Mouse (Mus musculus) neural tube, embryonic 11.5 days (tissue): ENCODE measurements around the gene Klhl22. TPM values are rescaled to one million over a fixed set of nuclear protein-coding genes. Genes with fewer than 3 reads are reported as not detected.
"Not testable (repeated sequence)": the region's sequence is repeated elsewhere in the genome, so short reads cannot be mapped to it uniquely, and the experiment has no call there.

Experiments
- ATAC-seq: fragments of 200-750 bp; cut with Nextera tagmentation; 2 replicates; pipeline ENCODE4 v1.8.0; 2017; ENCODE audit warnings: moderate number of reproducible peaks, mild to moderate bottlenecking, moderate TSS enrichment, moderate library complexity; ENCODE audit not compliant: insufficient read depth, low FRiP score, low TSS enrichment
- DNase-seq: peaks from one replicate; pipeline ENCODE4 v3.0.0-alpha.2; 2015; ENCODE audit warnings: low spot score
- H3K27ac ChIP-seq: fragments of 300-500 bp; sonication (generic); 2 replicates; pipeline ENCODE4 v1.5.1; 2014; ENCODE audit warnings: low read depth, mild to moderate bottlenecking, low read length
- H3K27me3 ChIP-seq: fragments of 300-500 bp; sonication (generic); 2 replicates; pipeline ENCODE4 v1.6.1; 2014; ENCODE audit warnings: mild to moderate bottlenecking, low read length, mixed read lengths; ENCODE audit not compliant: control insufficient read depth, insufficient read depth
- H3K36me3 ChIP-seq: fragments of 300-500 bp; sonication (generic); 2 replicates; pipeline ENCODE4 v1.6.1; 2014; ENCODE audit warnings: mild to moderate bottlenecking, low read length, moderate library complexity, mixed read lengths; ENCODE audit not compliant: control insufficient read depth, insufficient read depth
- H3K4me1 ChIP-seq: fragments of 300-500 bp; sonication (generic); 2 replicates; pipeline ENCODE4 v1.6.1; 2014; ENCODE audit warnings: low read length, mixed read lengths; ENCODE audit not compliant: control insufficient read depth, insufficient read depth
- H3K4me2 ChIP-seq: fragments of 300-500 bp; sonication (generic); 2 replicates; pipeline ENCODE4 v1.6.1; 2014; ENCODE audit warnings: low read depth, mild to moderate bottlenecking, moderate library complexity
- H3K4me3 ChIP-seq: fragments of 300-500 bp; sonication (generic); 2 replicates; pipeline ENCODE4 v1.5.1; 2014; ENCODE audit warnings: low read depth, low read length
- H3K9ac ChIP-seq: fragments of 300-500 bp; sonication (generic); 2 replicates; pipeline ENCODE4 v1.6.1; 2014; ENCODE audit warnings: mild to moderate bottlenecking, low read length
- H3K9me3 ChIP-seq: fragments of 300-500 bp; sonication (generic); 2 replicates; pipeline ENCODE4 v1.6.1; 2016; ENCODE audit warnings: low read length; ENCODE audit not compliant: control insufficient read depth
- WGBS: fragments of 180-500 bp; shearing (Covaris S2); extraction: QIAGEN DNeasy Blood & Tissue Kit; methylation state at CpG from one replicate; pipeline ENCODE4 v1.1.7; 2014; 5-methylcytosine and 5-hydroxymethylcytosine counted together
- polyA plus RNA-seq: library from polyadenylated mRNA; unstranded; fragments of >200 nt; fragmentation: Nextera tagmentation; extraction: Ambion mirVana; gene quantifications from 2 replicates; pipeline ENCODE4 v1.2.1, GENCODE M21; 2014

Gene Klhl22
- polyA plus RNA-seq, 1 experiment from 2014 or later = 62.4 TPM

GRCm38 (mm10) chr16:17729974-17730373 lies 29.4 kb upstream of the Klhl22 start:
- Histone ChIP-seq H3K27me3 (no peaks in the 10 kb centered on the region), H3K36me3 (no peaks in the 10 kb centered on the region), H3K4me2 (no peak overlapping the region), H3K4me1 (no peaks in the 10 kb centered on the region), H3K4me3 (no peak overlapping the region), H3K9me3 (no peaks in the 10 kb centered on the region), H3K27ac (no peak overlapping the region), H3K9ac (no peak overlapping the region)
- ATAC-seq (no peak), DNase-seq (no peak)

- no peak overlapping the region for H3K4me2 ChIP-seq
- H3K27ac ChIP-seq = no peak overlapping the region
- DNase-seq (no peak), ATAC-seq (no peak)
- no peaks in the 10 kb centered on the region for H3K27me3 ChIP-seq
- 43% methylated on average over 3 of the region's 3 CpGs for WGBS
- no peak overlapping the region for H3K4me3 ChIP-seq
- no peaks in the 10 kb centered on the region for H3K4me1 ChIP-seq
- no peaks in the 10 kb centered on the region for H3K36me3 ChIP-seq
- H3K9me3 ChIP-seq = no peaks in the 10 kb centered on the region
- H3K9ac ChIP-seq = no peak overlapping the region
Measured at GRCm38 (mm10) chr16:17732021-17732420, 27.4 kb upstream of the Klhl22 start.

- 76% methylated on average over 6 of the region's 6 CpGs for WGBS
- Histone ChIP-seq H3K4me3 (no peak overlapping the region), H3K4me2 (no peak overlapping the region), H3K27me3 (no peaks in the 10 kb centered on the region), H3K9me3 (no peaks in the 10 kb centered on the region), H3K27ac (no peak overlapping the region), H3K9ac (no peak overlapping the region), H3K36me3 (no peaks in the 10 kb centered on the region), H3K4me1 (no peaks in the 10 kb centered on the region)
- no peak for DNase-seq
- no peak for ATAC-seq
Measured at GRCm38 (mm10) chr16:17732431-17732830, 27.0 kb upstream of the Klhl22 start.

- Histone ChIP-seq H3K9ac (no peak within 1 kb of the TSS), H3K27me3 (no peaks in the 10 kb centered on the region), H3K36me3 (no peaks in the 10 kb centered on the region), H3K27ac (no peak within 1 kb of the TSS), H3K4me3 (no peak within 1 kb of the TSS), H3K4me1 (no peaks in the 10 kb centered on the region), H3K9me3 (no peaks in the 10 kb centered on the region), H3K4me2 (no peak within 1 kb of the TSS)
- ATAC-seq (no peak), DNase-seq (no peak)
- 38% methylated on average over 3 of the region's 3 CpGs for WGBS
Measured at GRCm38 (mm10) chr16:17732841-17733340, 26.5 kb upstream of the Klhl22 start, which contains the start of gene Med15. TSS of gene Med15 (minus strand) at chr16:17732891.

GRCm38 (mm10) chr16:17733646-17734045 lies 25.8 kb upstream of the Klhl22 start:
- Histone ChIP-seq H3K4me3 (no peak overlapping the region), H3K27me3 (no peaks in the 10 kb centered on the region), H3K27ac (no peak overlapping the region), H3K4me2 (no peak overlapping the region), H3K4me1 (no peaks in the 10 kb centered on the region), H3K9ac (no peak overlapping the region), H3K36me3 (no peaks in the 10 kb centered on the region), H3K9me3 (no peaks in the 10 kb centered on the region)
- DNase-seq (no peak), ATAC-seq (no peak)
- WGBS = 86% methylated on average over 2 of the region's 2 CpGs

DNA sequence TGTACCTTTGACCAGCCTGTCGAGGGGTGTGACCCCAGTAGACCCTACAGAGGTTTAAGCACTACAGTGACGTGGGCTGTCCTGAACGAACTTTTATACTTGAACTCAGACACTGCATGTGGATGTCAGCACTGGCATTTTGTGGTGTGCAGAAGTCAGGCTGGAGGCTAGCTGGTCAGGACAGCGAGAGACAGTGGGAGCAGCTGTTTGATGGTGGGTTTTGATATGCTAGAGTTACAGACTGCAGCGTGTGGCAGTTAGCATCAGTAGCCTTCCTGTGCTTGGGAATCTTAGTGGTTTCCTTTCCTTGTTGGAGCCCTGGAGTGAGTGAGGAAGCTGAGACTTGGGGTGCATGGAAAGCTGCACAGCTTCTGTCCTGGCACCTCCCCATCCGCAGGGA lies 24.5 kb upstream of the Klhl22 start:
- not testable (repeated sequence) for H3K9ac ChIP-seq, H3K27me3 ChIP-seq, H3K4me2 ChIP-seq, H3K4me1 ChIP-seq, H3K4me3 ChIP-seq, H3K36me3 ChIP-seq, ATAC-seq, H3K27ac ChIP-seq, H3K9me3 ChIP-seq, DNase-seq
- WGBS = 90% methylated on average over 6 of the region's 6 CpGs

DNA sequence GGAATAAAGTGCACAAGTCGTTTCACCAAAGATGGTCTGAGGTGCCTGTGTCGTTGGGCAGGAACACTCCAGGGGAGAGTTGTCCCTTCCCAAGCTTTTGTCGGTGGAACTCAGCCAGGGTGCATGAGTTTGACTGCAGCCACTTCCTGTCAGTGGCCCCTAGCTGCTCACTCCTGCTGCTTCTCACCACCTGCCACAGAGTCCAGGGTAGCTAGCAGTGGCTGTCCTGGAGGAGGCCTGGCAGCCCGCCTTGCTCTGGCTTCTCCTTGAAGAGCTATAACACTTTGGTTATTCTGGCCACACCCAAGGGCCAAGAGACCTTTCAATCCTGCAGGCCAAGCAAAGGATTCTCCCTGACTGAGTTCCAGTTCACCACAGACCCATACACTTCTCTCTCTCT lies 23.3 kb upstream of the Klhl22 start:
- Histone ChIP-seq H3K36me3 (no peaks in the 10 kb centered on the region), H3K4me1 (no peaks in the 10 kb centered on the region), H3K9me3 (no peaks in the 10 kb centered on the region), H3K27ac (no peak overlapping the region), H3K4me3 (no peak overlapping the region), H3K27me3 (no peaks in the 10 kb centered on the region), H3K4me2 (no peak overlapping the region), H3K9ac (no peak overlapping the region)
- DNase-seq (no peak), ATAC-seq (no peak)
- WGBS = 41% methylated on average over 4 of the region's 4 CpGs

DNA sequence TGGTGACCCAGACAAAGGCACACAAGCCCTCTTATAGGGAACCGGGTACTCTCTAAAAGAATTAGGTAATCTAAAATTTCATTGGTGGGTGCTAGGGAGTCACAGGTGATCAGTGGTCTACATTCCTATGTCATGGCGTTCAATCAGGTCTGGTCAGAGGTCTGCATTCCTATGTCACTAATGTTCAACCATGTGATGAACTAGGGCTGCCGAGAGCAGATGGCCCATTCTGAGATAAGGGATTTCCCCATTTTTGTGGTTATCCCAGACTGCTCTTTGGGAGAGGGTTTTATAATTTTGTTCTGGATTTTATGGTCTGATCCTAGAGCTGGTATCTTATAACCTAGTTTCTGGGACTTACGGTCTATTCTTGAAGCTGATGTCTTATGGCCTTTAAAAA lies 19.3 kb upstream of the Klhl22 start:
- ATAC-seq (no peak), DNase-seq (no peak)
- no peak overlapping the region for H3K9ac ChIP-seq
- H3K27ac ChIP-seq = no peak overlapping the region
- 82% methylated on average over 4 of the region's 4 CpGs for WGBS
- H3K4me1 ChIP-seq = no peaks in the 10 kb centered on the region
- H3K36me3 ChIP-seq = no peaks in the 10 kb centered on the region
- H3K4me3 ChIP-seq = no peak overlapping the region
- H3K9me3 ChIP-seq = no peaks in the 10 kb centered on the region
- H3K27me3 ChIP-seq = no peaks in the 10 kb centered on the region
- H3K4me2 ChIP-seq = no peak overlapping the region

GRCm38 (mm10) chr16:17742810-17743209 lies 16.6 kb upstream of the Klhl22 start:
- Histone ChIP-seq H3K4me3 (no peak overlapping the region), H3K9me3 (no peaks in the 10 kb centered on the region), H3K36me3 (no peaks in the 10 kb centered on the region), H3K4me1 (no peaks in the 10 kb centered on the region), H3K9ac (no peak overlapping the region), H3K27me3 (no peaks in the 10 kb centered on the region), H3K4me2 (no peak overlapping the region), H3K27ac (no peak overlapping the region)
- ATAC-seq (no peak), DNase-seq (no peak)
- 91% methylated on average over 1 of the region's 1 CpGs for WGBS
